Mouse (Mus musculus) thymus, postnatal 25 days (tissue): ENCODE measurements around the gene Ints6l.
"Not testable (repeated sequence)": the region's sequence is repeated elsewhere in the genome, so short reads cannot be mapped to it uniquely, and the experiment has no call there.

Experiments used
- DNase-seq: peaks from one replicate; pipeline ENCODE4 v3.0.0; 2022

Gene Ints6l

GRCm38 (mm10) chrX:56454671-56455371 is at the start of gene Ints6l:
Gene Ints6l, plus strand, starts transcription at chrX:56454857.
- DNase-seq, result peak; percentile 80

GRCm38 (mm10) chrX:56405482-56405881 is 49.2 kb upstream of the Ints6l start:
- no peak for DNase-seq

GRCm38 (mm10) chrX:56406128-56406527 is 48.5 kb upstream of the Ints6l start:
- DNase-seq, result no peak

- no peak for DNase-seq
Observed at GRCm38 (mm10) chrX:56416277-56416676, 38.4 kb upstream of the Ints6l start.

GRCm38 (mm10) chrX:56417541-56417940 is 37.1 kb upstream of the Ints6l start:
- peak; percentile 1 for DNase-seq

GRCm38 (mm10) chrX:56430601-56431000 is 24.1 kb upstream of the Ints6l start:
- DNase-seq, result peak; percentile 15

- DNase-seq, result no peak
Observed at GRCm38 (mm10) chrX:56435758-56436283, 18.8 kb upstream of the Ints6l start.

GRCm38 (mm10) chrX:56446487-56447428 is 7.9 kb upstream of the Ints6l start:
- DNase-seq, result no peak

- DNase-seq, result no peak
Observed at GRCm38 (mm10) chrX:56447524-56448015, 7.1 kb upstream of the Ints6l start, which contains the start of gene Gm2174. Gene Gm2174, plus strand, starts transcription at chrX:56447965.

- peak; percentile 86 for DNase-seq
Observed at GRCm38 (mm10) chrX:56455372-56456246, 952 bp downstream of the Ints6l start.

GRCm38 (mm10) chrX:56456379-56456778 is 1.7 kb downstream of the Ints6l start:
- DNase-seq, result no peak

- no peak for DNase-seq
Observed at GRCm38 (mm10) chrX:56462020-56462933, 7.6 kb downstream of the Ints6l start.

- DNase-seq, result no peak
Observed at GRCm38 (mm10) chrX:56464906-56465305, 10.2 kb downstream of the Ints6l start.

GRCm38 (mm10) chrX:56467688-56468087 is 13.0 kb downstream of the Ints6l start:
- no peak for DNase-seq

- no peak for DNase-seq
Observed at GRCm38 (mm10) chrX:56468422-56468821, 13.8 kb downstream of the Ints6l start.

GRCm38 (mm10) chrX:56474035-56474434 is 19.4 kb downstream of the Ints6l start:
- no peak for DNase-seq

- no peak for DNase-seq
Observed at GRCm38 (mm10) chrX:56477553-56477952, 22.9 kb downstream of the Ints6l start.

- DNase-seq, result no peak
Observed at GRCm38 (mm10) chrX:56481906-56482305, 27.2 kb downstream of the Ints6l start.

- peak; percentile 73 for DNase-seq
Observed at GRCm38 (mm10) chrX:56489758-56490157, 35.1 kb downstream of the Ints6l start.

- no peak for DNase-seq
Observed at GRCm38 (mm10) chrX:56497241-56497640, 42.6 kb downstream of the Ints6l start.

GRCm38 (mm10) chrX:56524442-56524841 is 69.8 kb downstream of the Ints6l start, which contains the start of gene Gm10477:
Gene Gm10477, plus strand, starts transcription at chrX:56524742.
- DNase-seq, result not testable (repeated sequence)
